Mouse (Mus musculus) olfactory bulb, adult 2 months (tissue): Measurements from ENCODE around the gene Gpatch3. TPM values are rescaled to one million over a fixed set of nuclear protein-coding genes. Genes with fewer than 3 reads are reported as not detected.
A peak's percentile ranks its signal among the peaks of the same experiment; 100 is the strongest.

Experiments used
- H3K27ac ChIP-seq: fragments of 200-500 bp; 2 replicates; pipeline ENCODE4 v1.5.1; 2012; ENCODE audit warnings: low read depth, low read length; ENCODE audit not compliant: insufficient read depth
- H3K4me1 ChIP-seq: fragments of 200-500 bp; 2 replicates; pipeline ENCODE4 v1.6.1; 2012; ENCODE audit warnings: low read length; ENCODE audit not compliant: control insufficient read depth, insufficient read depth
- H3K4me3 ChIP-seq: fragments of 200-500 bp; 2 replicates; pipeline ENCODE4 v1.5.1; 2012; ENCODE audit warnings: mild to moderate bottlenecking, low read depth, low read length, moderate library complexity; ENCODE audit not compliant: insufficient read depth
- CTCF ChIP-seq: fragments of 200-500 bp; IDR thresholded peaks from 2 replicates; pipeline ENCODE4 v1.5.1; 2012; ENCODE audit warnings: low read depth, mild to moderate bottlenecking, low read length, moderate library complexity; ENCODE audit not compliant: insufficient read depth
- POLR2A ChIP-seq: fragments of 200-500 bp; IDR thresholded peaks from 2 replicates; pipeline ENCODE4 v1.6.1; 2012; ENCODE audit warnings: mild to moderate bottlenecking, low read depth, low read length, moderate library complexity; ENCODE audit not compliant: insufficient read depth
- WGBS: fragments of 180-500 bp; shearing (Covaris S2); methylation state at CpG from one replicate; pipeline ENCODE4 v1.1.7; 2018; 5-methylcytosine and 5-hydroxymethylcytosine counted together
- polyA plus RNA-seq: library from polyadenylated mRNA; stranded (reverse); fragments of >200 nt; gene quantifications from 2 replicates; pipeline ENCODE4 v1.2.4, GENCODE M21; 2012; ENCODE audit warnings: low replicate concordance; ENCODE audit not compliant: missing spikeins, insufficient read depth, insufficient read length

Gene Gpatch3
- not detected in 2 replicates for polyA plus RNA-seq

GRCm38 (mm10) chr4:133574070-133574842, at the start of gene Gpatch3:
Gene Gpatch3, plus strand, starts transcription at chr4:133574745.
- H3K4me3 ChIP-seq: peak within 1 kb of the TSS; percentile 57
- peaks cover 4% of the 10 kb centered on the region for H3K4me1 ChIP-seq
- H3K27ac ChIP-seq: peak within 1 kb of the TSS; percentile 18; the same call in 1 of the 2 replicates
- WGBS: 4% methylated on average over 44 of the region's 44 CpGs
- TF ChIP-seq CTCF (no peak), POLR2A (0 out of 2 replicates have a peak, but pooled peaks have one; percentile 28)

- Histone ChIP-seq H3K27ac (no peak overlapping the region), H3K4me3 (no peak overlapping the region), H3K4me1 (no peaks in the 10 kb centered on the region)
- 71% methylated on average over 16 of the region's 16 CpGs for whole genome bisulfite sequencing
- no peak for TF ChIP-seq CTCF
- TF ChIP-seq POLR2A: no peak
Observed at GRCm38 (mm10) chr4:133527788-133528187, 46.8 kb upstream of the Gpatch3 start.

- TF ChIP-seq CTCF: no peak
- TF ChIP-seq POLR2A: no peak
- Histone ChIP-seq H3K4me3 (no peak overlapping the region), H3K4me1 (no peaks in the 10 kb centered on the region), H3K27ac (no peak overlapping the region)
- 90% methylated on average over 3 of the region's 3 CpGs for WGBS
Observed at GRCm38 (mm10) chr4:133532777-133533176, 41.8 kb upstream of the Gpatch3 start.

- 86% methylated on average over 3 of the region's 3 CpGs for WGBS
- no peak for TF ChIP-seq CTCF
- TF ChIP-seq POLR2A: no peak
- Histone ChIP-seq H3K27ac (no peak overlapping the region), H3K4me3 (no peak overlapping the region), H3K4me1 (peaks cover 3% of the 10 kb centered on the region; the same call in 1 of the 2 replicates)
Observed at GRCm38 (mm10) chr4:133536081-133536480, 38.5 kb upstream of the Gpatch3 start.

GRCm38 (mm10) chr4:133536652-133537051, 37.9 kb upstream of the Gpatch3 start:
- Histone ChIP-seq H3K27ac (no peak overlapping the region), H3K4me3 (no peak overlapping the region), H3K4me1 (peaks cover 4% of the 10 kb centered on the region; the same call in 1 of the 2 replicates)
- 91% methylated on average over 5 of the region's 5 CpGs for WGBS
- no peak for TF ChIP-seq CTCF
- TF ChIP-seq POLR2A: no peak

GRCm38 (mm10) chr4:133545272-133546231, 29.0 kb upstream of the Gpatch3 start, which contains the start of gene Nudc:
Gene Nudc, minus strand, starts transcription at chr4:133545996.
- WGBS: under 1% methylated on average over 75 of the region's 77 CpGs
- Histone ChIP-seq H3K4me1 (peaks cover 11% of the 10 kb centered on the region), H3K27ac (0 out of 2 replicates have a peak within 1 kb of the TSS, but pooled peaks have one; percentile 7), H3K4me3 (peak within 1 kb of the TSS; percentile 69)
- TF ChIP-seq CTCF (no peak), POLR2A (peak; percentile 95)

- Histone ChIP-seq H3K4me1 (no peaks in the 10 kb centered on the region), H3K4me3 (no peak overlapping the region), H3K27ac (no peak overlapping the region)
- WGBS: 85% methylated on average over 1 of the region's 1 CpGs
- TF ChIP-seq CTCF: no peak
Observed at GRCm38 (mm10) chr4:133552029-133552428, 22.5 kb upstream of the Gpatch3 start.

GRCm38 (mm10) chr4:133552768-133553447, 21.6 kb upstream of the Gpatch3 start, which contains the start of gene Nr0b2:
Gene Nr0b2, plus strand, starts transcription at chr4:133553376.
- 72% methylated on average over 10 of the region's 10 CpGs for WGBS
- Histone ChIP-seq H3K27ac (no peak within 1 kb of the TSS), H3K4me1 (no peaks in the 10 kb centered on the region), H3K4me3 (no peak within 1 kb of the TSS)
- TF ChIP-seq POLR2A (no peak), CTCF (no peak)
